Mouse (Mus musculus): ENCODE measurements around the gene Rpusd2. TPM values are rescaled to one million over a fixed set of nuclear protein-coding genes. Genes with fewer than 3 reads are reported as not detected.
A peak's percentile ranks its signal among the peaks of the same experiment; 100 is the strongest.

The Rpusd2 gene
- polyA plus RNA-seq, 1 experiment from 2014 or later: 6.6 TPM

DNA sequence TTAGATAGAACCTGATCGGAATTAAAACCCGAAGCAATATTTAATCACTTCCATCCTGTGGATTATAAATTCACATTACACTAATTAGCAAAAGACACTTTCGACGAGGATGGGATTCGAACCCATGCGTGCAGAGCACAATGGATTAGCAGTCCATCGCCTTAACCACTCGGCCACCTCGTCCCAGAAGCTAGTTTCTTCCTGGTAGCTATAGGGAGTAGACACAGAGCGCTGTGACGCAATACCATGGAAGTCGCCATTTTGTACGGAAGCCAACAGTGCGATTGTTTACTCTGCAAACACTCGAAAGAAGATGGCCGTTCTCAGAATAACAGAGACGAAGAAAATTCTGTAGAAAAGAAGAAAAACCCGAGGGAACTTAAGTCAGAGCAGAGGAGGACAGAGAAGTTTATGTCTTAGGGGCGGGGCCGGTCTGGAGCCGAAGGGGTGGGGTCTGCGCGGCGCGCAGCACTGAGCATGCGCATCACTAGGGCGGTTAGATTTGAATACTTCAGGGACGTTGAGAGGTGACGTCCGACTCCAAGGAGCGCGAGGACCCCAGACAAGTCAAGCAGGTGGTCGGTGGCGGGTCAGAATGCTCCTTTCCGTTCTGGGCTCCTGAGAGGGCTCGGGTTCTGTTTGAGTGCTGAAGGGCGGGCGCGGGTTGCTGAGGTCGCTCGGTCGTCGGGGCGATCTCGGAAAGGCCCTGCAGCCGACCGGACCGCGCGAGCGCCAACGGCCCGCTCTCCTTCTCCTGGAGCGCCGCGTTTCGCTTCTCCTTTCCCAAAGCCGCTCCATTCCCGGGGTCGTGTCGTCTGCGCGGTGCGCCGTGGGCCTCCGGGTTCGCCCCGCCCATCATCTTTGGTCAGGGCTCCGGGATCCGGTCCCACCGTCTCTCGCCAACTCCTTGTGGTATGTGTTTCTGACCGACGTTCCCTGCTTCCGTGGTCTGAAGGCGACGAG is 12.3 kb downstream of the Rpusd2 start, which contains the start of gene Knl1:
TSS of gene Knl1 (plus strand) at position 471 of the 963 bp plus-strand sequence.
- H3K27me3 ChIP-seq (ENCODE audit: control insufficient read depth, insufficient read depth, low read length): no peaks in the 10 kb centered on the region
- peak within 1 kb of the TSS; percentile 47 for H3K9ac ChIP-seq (ENCODE audit: low read depth, low read length)
- WGBS: under 1% methylated on average over 72 of the region's 77 CpGs
- DNase-seq (ENCODE audit: low spot score) (peak; percentile 100), ATAC-seq (ENCODE audit: low FRiP score) (peak; percentile 97)
- no peaks in the 10 kb centered on the region for H3K9me3 ChIP-seq (ENCODE audit: control insufficient read depth, low read length)
- peak within 1 kb of the TSS; percentile 38 for H3K27ac ChIP-seq (ENCODE audit: low read depth, low read length)
- no peaks in the 10 kb centered on the region for H3K36me3 ChIP-seq (ENCODE audit: control insufficient read depth, insufficient read depth, low read length)
- peak within 1 kb of the TSS; percentile 56 for H3K4me3 ChIP-seq (ENCODE audit: low read depth, low read length)
- H3K4me1 ChIP-seq (replicated peaks; ENCODE audit: control insufficient read depth, insufficient read depth, low read length): no peaks in the 10 kb centered on the region
- peak within 1 kb of the TSS; percentile 42 for H3K4me2 ChIP-seq (replicated peaks; ENCODE audit: low read depth, low read length)

DNA sequence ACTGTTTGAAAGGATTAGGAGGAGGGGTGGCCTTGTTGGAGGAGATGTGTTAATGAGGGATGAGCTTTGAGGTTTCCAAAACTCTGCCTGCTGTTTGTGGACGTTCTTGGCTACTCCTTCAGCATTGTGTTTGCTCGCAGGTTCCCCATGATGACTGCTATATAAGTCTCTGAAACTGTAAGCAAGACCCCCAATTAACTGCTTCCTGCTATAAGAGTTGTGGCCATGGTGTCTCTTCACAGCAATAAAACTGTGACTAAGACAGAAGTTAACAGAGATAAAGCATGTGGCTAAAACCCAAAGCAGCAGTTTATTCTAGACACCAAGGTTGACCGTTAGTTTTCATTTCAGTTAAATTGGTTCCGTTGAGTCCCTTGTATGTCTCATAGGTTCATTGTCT is 13.3 kb downstream of the Rpusd2 start:
- peak overlapping the region; percentile 56 for H3K4me3 ChIP-seq (ENCODE audit: low read depth, low read length)
- ATAC-seq (ENCODE audit: low FRiP score): no peak
- H3K36me3 ChIP-seq (ENCODE audit: control insufficient read depth, insufficient read depth, low read length): no peaks in the 10 kb centered on the region
- no peaks in the 10 kb centered on the region for H3K9me3 ChIP-seq (ENCODE audit: control insufficient read depth, low read length)
- DNase-seq (ENCODE audit: low spot score): peak; percentile 24
- no peaks in the 10 kb centered on the region for H3K27me3 ChIP-seq (ENCODE audit: control insufficient read depth, insufficient read depth, low read length)
- no peaks in the 10 kb centered on the region for H3K4me1 ChIP-seq (replicated peaks; ENCODE audit: control insufficient read depth, insufficient read depth, low read length)
- peak overlapping the region; percentile 42 for H3K4me2 ChIP-seq (replicated peaks; ENCODE audit: low read depth, low read length)
- 0 out of 2 replicates have a peak overlapping the region, but pooled peaks have one; percentile 38 for H3K27ac ChIP-seq (ENCODE audit: low read depth, low read length)
- 20% methylated on average over 4 of the region's 4 CpGs for WGBS
- peak overlapping the region; percentile 47 for H3K9ac ChIP-seq (ENCODE audit: low read depth, low read length)

DNA sequence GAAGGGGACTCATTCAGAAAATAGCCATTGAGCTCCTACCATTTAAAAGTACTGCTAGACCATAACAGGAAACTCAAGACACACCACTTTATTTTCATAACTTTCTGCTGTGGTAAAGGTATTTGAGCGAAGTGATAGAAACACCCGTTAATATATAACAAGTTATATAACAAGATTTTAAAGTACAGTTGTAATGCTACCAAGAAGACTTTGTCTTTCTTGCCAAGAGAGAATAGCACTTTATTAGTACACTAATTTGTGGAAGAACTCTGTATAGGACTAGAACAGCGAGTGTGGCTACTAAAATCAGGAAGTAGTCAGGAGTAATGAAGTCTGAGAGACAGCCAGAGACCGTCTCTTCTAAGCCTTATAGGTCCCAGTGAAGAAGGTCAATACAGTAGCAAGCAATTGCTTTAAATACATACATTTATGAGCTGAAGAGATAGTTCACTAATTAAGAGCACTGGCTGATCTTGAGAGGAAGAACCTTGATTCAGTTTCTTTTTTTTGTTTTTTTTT is 15.6 kb downstream of the Rpusd2 start:
- ATAC-seq (ENCODE audit: low FRiP score): no peak
- H3K4me1 ChIP-seq (replicated peaks; ENCODE audit: control insufficient read depth, insufficient read depth, low read length): no peaks in the 10 kb centered on the region
- no peaks in the 10 kb centered on the region for H3K27me3 ChIP-seq (ENCODE audit: control insufficient read depth, insufficient read depth, low read length)

DNA sequence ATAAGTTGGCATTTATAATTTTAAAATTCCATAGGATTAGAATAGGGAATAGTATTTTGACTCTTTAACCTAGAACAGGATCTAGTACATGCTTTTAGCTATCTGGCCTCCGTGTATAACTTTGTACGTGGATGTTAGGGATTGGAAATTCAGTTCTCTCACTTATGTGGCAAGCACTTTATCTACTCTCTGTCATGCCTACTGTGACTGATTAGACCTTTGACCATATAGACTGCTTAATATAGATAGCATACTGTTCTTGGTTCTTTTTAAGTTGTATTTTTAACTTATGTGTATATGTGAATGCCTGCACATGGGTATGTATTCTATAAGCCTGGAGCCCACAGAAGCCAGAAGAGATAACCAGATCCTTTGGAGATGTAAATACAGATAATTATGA is 25.5 kb downstream of the Rpusd2 start:
- no peaks in the 10 kb centered on the region for H3K9me3 ChIP-seq (ENCODE audit: control insufficient read depth, low read length)
- 95% methylated on average over 2 of the region's 2 CpGs for WGBS
- ATAC-seq (ENCODE audit: low FRiP score) (no peak), DNase-seq (ENCODE audit: low spot score) (no peak)
- no peaks in the 10 kb centered on the region for H3K36me3 ChIP-seq (ENCODE audit: control insufficient read depth, insufficient read depth, low read length)
- no peak overlapping the region for H3K27ac ChIP-seq (ENCODE audit: low read depth, low read length)
- no peak overlapping the region for H3K9ac ChIP-seq (ENCODE audit: low read depth, low read length)
- no peak overlapping the region for H3K4me3 ChIP-seq (ENCODE audit: low read depth, low read length)
- no peaks in the 10 kb centered on the region for H3K4me1 ChIP-seq (replicated peaks; ENCODE audit: control insufficient read depth, insufficient read depth, low read length)
- H3K27me3 ChIP-seq (ENCODE audit: control insufficient read depth, insufficient read depth, low read length): no peaks in the 10 kb centered on the region
- H3K4me2 ChIP-seq (replicated peaks; ENCODE audit: low read depth, low read length): no peak overlapping the region

More for the DNA sequence above, 15.6 kb downstream of the Rpusd2 start:
- Histone ChIP-seq H3K27ac (ENCODE audit: low read depth, low read length) (no peak overlapping the region), H3K9me3 (ENCODE audit: control insufficient read depth, low read length) (no peaks in the 10 kb centered on the region), H3K36me3 (ENCODE audit: control insufficient read depth, insufficient read depth, low read length) (no peaks in the 10 kb centered on the region), H3K9ac (ENCODE audit: low read depth, low read length) (no peak overlapping the region), H3K4me3 (ENCODE audit: low read depth, low read length) (no peak overlapping the region), H3K4me2 (replicated peaks; ENCODE audit: low read depth, low read length) (no peak overlapping the region)
- DNase-seq (ENCODE audit: low spot score): no peak
- 93% methylated on average over 4 of the region's 4 CpGs for WGBS

DNA sequence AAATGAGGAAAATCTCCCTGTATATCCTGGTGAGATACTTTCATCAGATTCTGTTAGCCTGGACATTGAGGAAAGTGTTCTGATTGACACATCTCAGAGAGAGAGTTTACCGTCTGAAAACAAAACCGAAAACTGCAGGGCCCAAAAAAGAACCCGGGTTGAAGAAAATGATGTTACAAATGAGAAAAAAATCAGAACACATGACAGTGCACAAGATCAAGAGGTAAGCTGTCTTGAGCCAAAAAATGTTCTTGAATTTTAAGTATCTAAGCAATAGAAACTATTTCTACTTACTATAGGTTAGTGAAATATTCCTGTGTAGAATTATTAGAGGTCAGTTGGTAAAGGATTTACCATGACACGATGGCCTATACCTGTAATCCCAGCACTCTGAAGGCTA is 37.8 kb downstream of the Rpusd2 start:
- H3K4me2 ChIP-seq (replicated peaks; ENCODE audit: low read depth, low read length): no peak overlapping the region
- H3K4me1 ChIP-seq (replicated peaks; ENCODE audit: control insufficient read depth, insufficient read depth, low read length): no peaks in the 10 kb centered on the region
- H3K9ac ChIP-seq (ENCODE audit: low read depth, low read length): no peak overlapping the region
- H3K9me3 ChIP-seq (ENCODE audit: control insufficient read depth, low read length): no peaks in the 10 kb centered on the region
- H3K36me3 ChIP-seq (ENCODE audit: control insufficient read depth, insufficient read depth, low read length): peaks cover 4% of the 10 kb centered on the region; the same call in 1 of the 2 replicates
- ATAC-seq (ENCODE audit: low FRiP score): no peak
- no peak overlapping the region for H3K4me3 ChIP-seq (ENCODE audit: low read depth, low read length)
- H3K27me3 ChIP-seq (ENCODE audit: control insufficient read depth, insufficient read depth, low read length): no peaks in the 10 kb centered on the region
- 95% methylated on average over 4 of the region's 4 CpGs for WGBS
- DNase-seq (ENCODE audit: low spot score): no peak
- no peak overlapping the region for H3K27ac ChIP-seq (ENCODE audit: low read depth, low read length)

DNA sequence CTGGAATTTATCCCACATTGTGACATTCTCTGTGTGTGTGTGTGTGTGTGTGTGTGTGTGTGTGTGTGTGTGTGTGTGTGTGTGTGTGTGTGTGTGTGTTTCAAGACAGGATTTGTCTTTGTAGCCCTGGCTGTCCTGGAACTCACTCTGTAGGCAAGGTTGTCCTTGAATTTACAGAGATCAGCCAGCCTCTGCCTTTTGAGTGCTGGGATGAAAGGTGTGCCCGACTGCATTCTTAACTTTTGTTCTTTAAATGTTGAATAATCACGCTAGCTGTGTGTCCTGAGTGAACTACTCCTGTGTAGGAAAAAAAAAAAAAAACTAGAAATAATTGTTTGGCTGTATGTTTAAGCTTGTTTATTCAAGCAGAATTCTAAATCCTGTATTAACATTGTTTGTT is 51.6 kb downstream of the Rpusd2 start:
- Histone ChIP-seq H3K4me1 (replicated peaks; ENCODE audit: control insufficient read depth, insufficient read depth, low read length) (no peaks in the 10 kb centered on the region), H3K4me3 (ENCODE audit: low read depth, low read length) (no peak overlapping the region), H3K4me2 (replicated peaks; ENCODE audit: low read depth, low read length) (no peak overlapping the region), H3K27me3 (ENCODE audit: control insufficient read depth, insufficient read depth, low read length) (no peaks in the 10 kb centered on the region), H3K9ac (ENCODE audit: low read depth, low read length) (no peak overlapping the region), H3K27ac (ENCODE audit: low read depth, low read length) (no peak overlapping the region), H3K9me3 (ENCODE audit: control insufficient read depth, low read length) (no peaks in the 10 kb centered on the region), H3K36me3 (ENCODE audit: control insufficient read depth, insufficient read depth, low read length) (no peaks in the 10 kb centered on the region)
- ATAC-seq (ENCODE audit: low FRiP score) (no peak), DNase-seq (ENCODE audit: low spot score) (no peak)
- 93% methylated on average over 2 of the region's 2 CpGs for WGBS

Other genes with a start within 250 kb of the Rpusd2 start
- 156 and 163 TPM in 2 replicates for gene Knstrn, start 220.8 kb upstream of the Rpusd2 start, polyA plus RNA-seq (2014; fragmentation: Nextera tagmentation; extraction: Ambion mirVana)
- gene Ivd, start 172.8 kb upstream of the Rpusd2 start, polyA plus RNA-seq (2014; fragmentation: Nextera tagmentation; extraction: Ambion mirVana): 42.1 and 45.0 TPM in 2 replicates
- 2.1 TPM in 2 replicates for gene Bahd1, start 134.4 kb upstream of the Rpusd2 start, polyA plus RNA-seq (2014; fragmentation: Nextera tagmentation; extraction: Ambion mirVana)
- gene Chst14, start 108.3 kb upstream of the Rpusd2 start, polyA plus RNA-seq (2014; fragmentation: Nextera tagmentation; extraction: Ambion mirVana): 19.1 and 22.2 TPM in 2 replicates
- 23.3 and 25.8 TPM in 2 replicates for gene Ccdc32, start 5.4 kb upstream of the Rpusd2 start, polyA plus RNA-seq (2014; fragmentation: Nextera tagmentation; extraction: Ambion mirVana)
- 37.2 and 47.9 TPM in 2 replicates for gene Knl1, start 12.3 kb downstream of the Rpusd2 start, polyA plus RNA-seq (2014; fragmentation: Nextera tagmentation; extraction: Ambion mirVana)
- gene Rad51, start 78.0 kb downstream of the Rpusd2 start, polyA plus RNA-seq (2014; fragmentation: Nextera tagmentation; extraction: Ambion mirVana): 48.1 and 57.9 TPM in 2 replicates
- 43.6 and 45.7 TPM in 2 replicates for gene Rmdn3, start 122.2 kb downstream of the Rpusd2 start, polyA plus RNA-seq (2014; fragmentation: Nextera tagmentation; extraction: Ambion mirVana)
- gene Gchfr, start 133.0 kb downstream of the Rpusd2 start, polyA plus RNA-seq (2014; fragmentation: Nextera tagmentation; extraction: Ambion mirVana): 4.9 and 5.4 TPM in 2 replicates
- gene Gm14137, start 139.7 kb downstream of the Rpusd2 start, polyA plus RNA-seq (2014; fragmentation: Nextera tagmentation; extraction: Ambion mirVana): 0.32 and 0.33 TPM in 2 replicates
- gene Zfyve19, start 173.8 kb downstream of the Rpusd2 start, polyA plus RNA-seq (2014; fragmentation: Nextera tagmentation; extraction: Ambion mirVana): 42.9 and 46.2 TPM in 2 replicates
- 22.0 and 22.2 TPM in 2 replicates for gene Dnajc17, start 174.0 kb downstream of the Rpusd2 start, polyA plus RNA-seq (2014; fragmentation: Nextera tagmentation; extraction: Ambion mirVana)
- gene Ppp1r14d, start 195.1 kb downstream of the Rpusd2 start, polyA plus RNA-seq (2014; fragmentation: Nextera tagmentation; extraction: Ambion mirVana): 0.23 TPM in 1 of 2 replicates, not detected in the other
- gene Spint1, start 202.6 kb downstream of the Rpusd2 start, polyA plus RNA-seq (2014; fragmentation: Nextera tagmentation; extraction: Ambion mirVana): 4.1 and 4.6 TPM in 2 replicates
- 3.1 and 3.5 TPM in 2 replicates for gene Rhov, start 236.5 kb downstream of the Rpusd2 start, polyA plus RNA-seq (2014; fragmentation: Nextera tagmentation; extraction: Ambion mirVana)